Mouse (Mus musculus) C2C12 (cell line): ENCODE measurements around the gene Zfp341.

ENCODE experiments used
- CTCF ChIP-seq: IDR thresholded peaks from one replicate; pipeline ENCODE4 v1.5.1; 2011; ENCODE audit not compliant: control insufficient read depth, insufficient read depth, insufficient read length
- MYOG ChIP-seq: IDR thresholded peaks from one replicate; pipeline ENCODE4 v1.6.1; 2011; ENCODE audit not compliant: control insufficient read depth, insufficient read length; ENCODE audit errors: extremely low read depth
- USF1 ChIP-seq: IDR thresholded peaks from one replicate; pipeline ENCODE4 v1.6.1; 2011; ENCODE audit warnings: low read depth, mild to moderate bottlenecking, control low read depth, moderate library complexity

DNA sequence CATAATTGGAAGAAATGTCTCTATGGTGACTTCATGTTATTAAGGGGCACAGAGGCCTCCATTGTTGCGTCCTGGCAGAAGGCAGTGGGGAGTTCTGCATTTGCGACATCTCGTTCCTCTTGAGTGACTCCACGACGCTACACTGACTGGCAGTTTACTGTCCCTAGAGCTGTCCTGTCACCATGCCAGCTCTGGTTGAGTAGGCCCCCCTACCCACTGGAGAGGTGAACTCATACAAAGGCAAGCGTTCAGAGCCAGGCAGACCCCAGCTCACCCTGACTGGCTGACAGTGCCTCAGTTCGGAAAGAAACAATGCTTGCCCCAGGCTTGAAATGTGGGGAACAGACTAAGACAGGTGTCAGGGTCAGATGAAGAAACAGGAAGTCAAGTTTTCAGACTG is 38.8 kb upstream of the Zfp341 start:
- no peak for TF ChIP-seq CTCF
- no peak for TF ChIP-seq MYOG
- TF ChIP-seq USF1, result no peak
